Mouse (Mus musculus): ENCODE data around the gene Arl11.

DNA sequence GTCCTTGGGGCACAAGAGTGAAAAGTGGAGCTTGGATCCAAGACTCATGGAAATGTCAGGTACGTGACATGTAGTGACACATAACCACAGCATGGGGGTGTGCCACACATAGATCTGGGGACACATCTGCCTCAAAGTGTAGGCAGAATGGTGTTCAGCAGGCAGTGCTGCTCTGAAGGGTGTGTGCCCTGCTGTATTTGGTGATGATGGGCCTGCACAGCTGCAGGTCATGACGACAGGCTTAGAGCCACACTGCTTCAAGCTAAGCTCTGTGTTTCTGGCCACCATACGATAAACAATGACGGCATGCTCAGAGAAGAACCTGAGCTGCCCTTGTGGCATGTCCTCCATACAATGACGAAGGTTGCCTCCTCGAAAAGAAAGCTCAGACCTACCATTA lies 9.7 kb upstream of the Arl11 start:
- TF ChIP-seq CTCF (IDR thresholded peaks at IDR 0.05) = no peak
- no peak for TF ChIP-seq POLR2A (IDR thresholded peaks at IDR 0.05; ENCODE audit: insufficient read depth, low read depth, low read length)
- TF ChIP-seq EP300 (IDR thresholded peaks at IDR 0.05; ENCODE audit: insufficient read depth, low read depth, low read length) = no peak
